Mouse (Mus musculus): ENCODE results near the gene B9d2. TPM values are rescaled to one million over a fixed set of nuclear protein-coding genes. Genes with fewer than 3 reads are reported as not detected.

Gene B9d2
- polyA plus RNA-seq, 1 experiment from 2014 or later: 38.3 TPM

DNA sequence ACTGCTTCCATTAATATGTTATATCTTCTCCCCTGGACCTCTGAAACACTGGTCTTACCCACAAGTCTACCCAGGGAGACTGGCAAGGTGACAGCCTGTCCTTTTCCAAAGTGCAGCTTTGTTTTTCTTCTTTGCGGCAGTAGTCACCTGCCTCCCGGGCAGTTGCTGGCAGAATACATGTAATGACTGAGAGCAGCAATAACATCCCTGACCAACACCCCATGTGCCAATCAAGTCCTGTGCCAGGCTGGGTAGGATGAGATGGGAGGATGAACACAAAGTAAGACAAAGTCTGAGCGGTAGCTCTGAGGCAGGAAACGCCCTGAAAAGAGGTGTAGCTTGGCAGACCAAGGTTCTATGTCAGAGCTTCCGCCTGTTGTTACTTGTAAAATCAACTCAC is 47.2 kb downstream of the B9d2 start:
- H3K4me3 ChIP-seq (ENCODE audit: low read depth, low read length): no peak overlapping the region
- no peaks in the 10 kb centered on the region for H3K27me3 ChIP-seq (ENCODE audit: control insufficient read depth, insufficient read depth, low read length)
- H3K9ac ChIP-seq (replicated peaks; ENCODE audit: low read depth, low read length): no peak overlapping the region
- no peak overlapping the region for H3K27ac ChIP-seq (ENCODE audit: low read depth, low read length)
- H3K9me3 ChIP-seq (ENCODE audit: control insufficient read depth, low read length): no peaks in the 10 kb centered on the region
- no peak overlapping the region for H3K4me2 ChIP-seq (ENCODE audit: low read depth, low read length)
- WGBS: 92% methylated on average over 5 of the region's 5 CpGs
- H3K4me1 ChIP-seq (ENCODE audit: control insufficient read depth, insufficient read depth, low read length): no peaks in the 10 kb centered on the region
- H3K36me3 ChIP-seq (ENCODE audit: control insufficient read depth, insufficient read depth, low read length): peaks cover 85% of the 10 kb centered on the region
- ATAC-seq (ENCODE audit: low read depth): no peak

DNA sequence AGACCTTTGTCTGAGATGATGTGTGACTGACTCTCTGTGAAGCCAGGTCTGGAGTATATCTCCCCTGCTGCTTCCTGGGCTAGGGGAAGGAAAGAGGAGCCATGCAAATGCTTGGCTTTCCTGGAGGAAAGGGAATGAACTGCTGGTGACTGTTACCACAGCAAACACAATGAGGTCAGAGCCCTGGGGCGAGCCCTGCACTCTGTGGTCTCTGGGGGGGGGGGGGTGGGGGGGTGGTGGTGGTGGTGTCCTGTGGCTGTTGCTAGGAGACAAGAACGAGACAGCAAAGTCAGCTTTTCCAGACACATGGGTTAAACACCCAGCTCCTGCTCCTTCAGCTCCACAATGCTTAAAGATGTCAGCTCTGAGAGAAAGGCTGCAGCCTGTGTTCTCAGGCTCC is 48.8 kb downstream of the B9d2 start:
- 47% methylated on average over 2 of the region's 2 CpGs for WGBS
- no peak overlapping the region for H3K27ac ChIP-seq (ENCODE audit: low read depth, low read length)
- H3K27me3 ChIP-seq (ENCODE audit: control insufficient read depth, insufficient read depth, low read length): no peaks in the 10 kb centered on the region
- H3K4me3 ChIP-seq (ENCODE audit: low read depth, low read length): no peak overlapping the region
- no peak overlapping the region for H3K4me2 ChIP-seq (ENCODE audit: low read depth, low read length)
- ATAC-seq (ENCODE audit: low read depth): no peak
- H3K9me3 ChIP-seq (ENCODE audit: control insufficient read depth, low read length): no peaks in the 10 kb centered on the region
- no peak overlapping the region for H3K9ac ChIP-seq (replicated peaks; ENCODE audit: low read depth, low read length)
- H3K36me3 ChIP-seq (ENCODE audit: control insufficient read depth, insufficient read depth, low read length): peaks cover 83% of the 10 kb centered on the region
- H3K4me1 ChIP-seq (ENCODE audit: control insufficient read depth, insufficient read depth, low read length): no peaks in the 10 kb centered on the region

DNA sequence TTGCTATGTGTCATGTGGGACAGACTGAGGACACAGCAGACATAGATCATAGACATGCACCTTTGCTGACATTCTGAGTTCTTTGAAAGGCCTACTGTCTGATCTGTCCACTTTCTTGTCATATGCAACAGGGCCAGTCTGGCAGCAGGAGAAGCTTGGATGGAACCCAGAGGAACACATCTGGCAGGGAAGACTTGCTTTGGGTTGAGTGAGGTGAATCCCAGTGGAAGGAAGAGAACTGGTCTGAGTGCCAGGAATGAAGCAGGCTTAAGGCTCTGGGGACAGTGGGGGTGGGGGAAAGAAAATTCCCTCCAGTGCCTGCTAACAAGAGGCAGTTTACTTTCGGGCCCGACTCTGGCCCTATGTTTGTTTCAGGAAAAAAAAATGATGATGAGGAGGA is 49.3 kb downstream of the B9d2 start:
- Histone ChIP-seq H3K27me3 (ENCODE audit: control insufficient read depth, insufficient read depth, low read length) (no peaks in the 10 kb centered on the region), H3K9ac (replicated peaks; ENCODE audit: low read depth, low read length) (no peak overlapping the region), H3K36me3 (ENCODE audit: control insufficient read depth, insufficient read depth, low read length) (peaks cover 83% of the 10 kb centered on the region), H3K4me3 (ENCODE audit: low read depth, low read length) (no peak overlapping the region), H3K9me3 (ENCODE audit: control insufficient read depth, low read length) (no peaks in the 10 kb centered on the region), H3K27ac (ENCODE audit: low read depth, low read length) (no peak overlapping the region), H3K4me2 (ENCODE audit: low read depth, low read length) (no peak overlapping the region), H3K4me1 (ENCODE audit: control insufficient read depth, insufficient read depth, low read length) (no peaks in the 10 kb centered on the region)
- WGBS: 79% methylated on average over 2 of the region's 2 CpGs
- ATAC-seq (ENCODE audit: low read depth): no peak

DNA sequence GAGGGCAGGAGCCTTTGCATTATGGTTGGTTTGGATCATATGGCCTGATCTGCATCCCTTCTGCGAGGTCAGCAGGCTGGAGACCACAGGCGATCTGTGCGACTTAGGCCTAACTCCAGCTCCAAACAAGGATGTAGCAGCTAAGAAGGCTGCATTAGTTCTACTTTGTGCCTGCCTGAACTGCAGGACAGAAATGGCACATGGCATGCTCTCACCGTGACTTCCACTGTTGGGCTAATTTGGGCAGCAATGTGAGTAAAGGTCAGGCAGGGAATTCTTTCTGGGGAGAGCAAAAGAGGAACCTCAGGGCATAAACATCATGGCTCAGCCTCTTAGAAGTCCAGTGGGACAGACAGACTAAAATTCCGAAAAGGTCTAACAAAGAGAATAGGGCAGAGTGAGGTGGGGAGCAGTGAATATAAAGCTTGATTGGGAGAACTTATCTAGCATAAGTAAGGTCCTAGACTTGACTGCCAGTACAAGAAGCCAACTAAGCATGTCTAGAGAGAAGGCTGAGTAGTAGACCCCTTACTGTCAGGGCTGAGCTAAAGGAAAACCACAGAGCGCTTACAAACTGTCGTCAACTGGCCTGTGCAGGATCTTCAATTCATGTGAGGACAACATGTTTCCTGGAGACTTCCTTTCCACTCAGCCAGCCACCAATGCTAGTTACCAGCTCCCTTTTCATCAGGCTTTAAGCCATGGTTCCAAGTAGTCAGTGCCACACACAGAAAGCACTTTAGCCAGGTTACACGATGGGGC is 50.9 kb downstream of the B9d2 start:
- H3K27ac ChIP-seq (ENCODE audit: low read depth, low read length): no peak overlapping the region
- H3K4me3 ChIP-seq (ENCODE audit: low read depth, low read length): no peak overlapping the region
- H3K9ac ChIP-seq (replicated peaks; ENCODE audit: low read depth, low read length): no peak overlapping the region
- no peaks in the 10 kb centered on the region for H3K9me3 ChIP-seq (ENCODE audit: control insufficient read depth, low read length)
- no peak overlapping the region for H3K4me2 ChIP-seq (ENCODE audit: low read depth, low read length)
- no peaks in the 10 kb centered on the region for H3K4me1 ChIP-seq (ENCODE audit: control insufficient read depth, insufficient read depth, low read length)
- no peak for ATAC-seq (ENCODE audit: low read depth)
- WGBS: 96% methylated on average over 8 of the region's 8 CpGs
- peaks cover 82% of the 10 kb centered on the region for H3K36me3 ChIP-seq (ENCODE audit: control insufficient read depth, insufficient read depth, low read length)
- H3K27me3 ChIP-seq (ENCODE audit: control insufficient read depth, insufficient read depth, low read length): no peaks in the 10 kb centered on the region

DNA sequence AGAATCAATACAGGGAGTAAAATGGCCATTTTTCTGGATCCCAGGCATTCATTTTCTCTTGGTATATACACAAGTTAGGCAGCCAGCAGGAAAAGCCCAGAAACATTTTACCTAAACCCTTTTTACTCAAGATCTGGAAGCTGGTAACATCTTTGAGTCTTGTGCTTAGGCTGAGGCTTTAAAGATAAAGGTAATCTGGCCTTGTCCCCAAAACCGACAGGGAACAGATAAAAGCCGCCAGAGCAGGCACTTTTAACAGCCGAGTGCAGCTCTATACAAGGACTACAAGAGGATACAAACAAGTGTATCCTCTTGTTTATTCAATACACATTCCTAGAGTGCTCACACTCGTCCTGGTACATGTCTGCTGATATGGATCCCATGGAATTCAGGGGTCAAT is 54.4 kb downstream of the B9d2 start:
- no peak for ATAC-seq (ENCODE audit: low read depth)
- H3K36me3 ChIP-seq (ENCODE audit: control insufficient read depth, insufficient read depth, low read length): peaks cover 75% of the 10 kb centered on the region
- no peaks in the 10 kb centered on the region for H3K4me1 ChIP-seq (ENCODE audit: control insufficient read depth, insufficient read depth, low read length)
- no peak overlapping the region for H3K4me3 ChIP-seq (ENCODE audit: low read depth, low read length)
- no peaks in the 10 kb centered on the region for H3K9me3 ChIP-seq (ENCODE audit: control insufficient read depth, low read length)
- H3K27me3 ChIP-seq (ENCODE audit: control insufficient read depth, insufficient read depth, low read length): no peaks in the 10 kb centered on the region
- no peak overlapping the region for H3K4me2 ChIP-seq (ENCODE audit: low read depth, low read length)
- no peak overlapping the region for H3K9ac ChIP-seq (replicated peaks; ENCODE audit: low read depth, low read length)
- 86% methylated on average over 4 of the region's 4 CpGs for WGBS
- H3K27ac ChIP-seq (ENCODE audit: low read depth, low read length): no peak overlapping the region

Other genes with a start within 250 kb of the B9d2 start
- 1.1 and 1.2 TPM in 2 replicates for gene Ceacam1, start 203.2 kb upstream of the B9d2 start, polyA plus RNA-seq (2014; fragmentation: Nextera tagmentation; extraction: Ambion mirVana)
- gene Ceacam2, start 140.9 kb upstream of the B9d2 start, polyA plus RNA-seq (2014; fragmentation: Nextera tagmentation; extraction: Ambion mirVana): 0.24 and 0.36 TPM in 2 replicates
- not detected in 2 replicates for gene Erich4, start 64.9 kb upstream of the B9d2 start, polyA plus RNA-seq (2014; fragmentation: Nextera tagmentation; extraction: Ambion mirVana)
- gene Dmac2, start 61.4 kb upstream of the B9d2 start, polyA plus RNA-seq (2014; fragmentation: Nextera tagmentation; extraction: Ambion mirVana): 44.5 and 48.7 TPM in 2 replicates
- gene B3gnt8, start 54.1 kb upstream of the B9d2 start, polyA plus RNA-seq (2014; fragmentation: Nextera tagmentation; extraction: Ambion mirVana): 0.19 and 2.1 TPM in 2 replicates
- 37.6 and 39.2 TPM in 2 replicates for gene Bckdha, start 21.8 kb upstream of the B9d2 start, polyA plus RNA-seq (2014; fragmentation: Nextera tagmentation; extraction: Ambion mirVana)
- gene Exosc5, start 21.6 kb upstream of the B9d2 start, polyA plus RNA-seq (2014; fragmentation: Nextera tagmentation; extraction: Ambion mirVana): 38.1 and 40.2 TPM in 2 replicates
- gene Tmem91, start 5.6 kb upstream of the B9d2 start, polyA plus RNA-seq (2014; fragmentation: Nextera tagmentation; extraction: Ambion mirVana): 39.7 and 66.3 TPM in 2 replicates
- 0.42 and 1.1 TPM in 2 replicates for gene Tgfb1, start 6.2 kb downstream of the B9d2 start, polyA plus RNA-seq (2014; fragmentation: Nextera tagmentation; extraction: Ambion mirVana)
- gene Ccdc97, start 38.3 kb downstream of the B9d2 start, polyA plus RNA-seq (2014; fragmentation: Nextera tagmentation; extraction: Ambion mirVana): 39.5 and 42.4 TPM in 2 replicates
- gene Hnrnpul1, start 74.0 kb downstream of the B9d2 start, polyA plus RNA-seq (2014; fragmentation: Nextera tagmentation; extraction: Ambion mirVana): 52.9 and 53.0 TPM in 2 replicates
- 13.5 and 26.7 TPM in 2 replicates for gene Axl, start 107.9 kb downstream of the B9d2 start, polyA plus RNA-seq (2014; fragmentation: Nextera tagmentation; extraction: Ambion mirVana)
- 1.7 and 2.3 TPM in 2 replicates for gene Cyp2s1, start 136.1 kb downstream of the B9d2 start, polyA plus RNA-seq (2014; fragmentation: Nextera tagmentation; extraction: Ambion mirVana)
- gene Cyp2b10, start 216.8 kb downstream of the B9d2 start, polyA plus RNA-seq (2014; fragmentation: Nextera tagmentation; extraction: Ambion mirVana): not detected in 2 replicates

Data from neural tube, embryonic 14.5 days (tissue).